Mouse (Mus musculus): ENCODE measurements around the gene Irgc1. TPM values are rescaled to one million over a fixed set of nuclear protein-coding genes. Genes with fewer than 3 reads are reported as not detected.
A peak's percentile ranks its signal among the peaks of the same experiment; 100 is the strongest.

Irgc1 gene
- total and polyA plus RNA-seq, 3 experiments, result not detected

DNA sequence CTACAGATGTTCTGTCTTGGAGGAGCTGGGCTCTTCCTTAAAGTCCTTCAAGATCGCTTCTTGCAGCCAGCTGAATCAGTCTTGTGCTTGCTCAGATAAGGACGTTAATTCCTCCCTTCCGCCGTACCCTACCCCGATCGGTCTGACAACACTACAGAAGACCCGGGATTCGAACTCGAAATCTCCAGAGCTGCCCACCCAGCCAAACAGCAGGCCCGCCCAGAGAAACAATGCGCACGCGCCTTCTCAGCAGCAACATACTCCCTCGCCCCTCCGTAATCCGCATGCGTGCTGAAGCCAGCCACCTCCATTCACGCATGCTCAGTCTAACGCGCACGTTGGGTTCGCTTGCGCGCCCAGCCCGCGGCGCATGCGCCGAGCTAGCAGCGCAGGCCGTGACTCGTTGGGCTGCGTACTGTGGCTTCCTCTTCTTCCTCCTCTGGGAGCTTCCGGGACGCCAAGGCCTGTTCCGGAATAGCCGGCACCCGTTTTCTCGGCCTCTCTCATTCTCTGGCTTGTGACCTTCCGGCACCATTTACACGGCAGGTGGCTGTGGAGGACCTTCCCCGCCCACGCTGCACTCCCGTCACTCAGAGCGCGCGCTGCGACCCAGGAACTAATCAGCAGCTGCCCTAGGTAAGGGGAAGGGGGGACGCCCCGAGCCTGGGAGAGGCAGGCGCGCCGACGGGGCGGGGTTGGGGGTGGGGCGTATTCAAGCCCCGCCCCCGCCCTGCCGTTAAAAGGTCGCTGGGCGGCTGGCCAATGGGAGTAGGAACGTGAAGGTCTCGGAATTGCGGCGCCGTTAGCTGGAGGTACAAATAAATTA, 52.6 kb downstream of the Irgc1 start, which contains the start of gene Smg9:
Gene Smg9 (plus strand): TSS at position 364 of the 826 bp plus-strand sequence.
- Histone ChIP-seq H3K79me2 (ENCODE audit: control insufficient read depth, insufficient read depth, low read length, poor library complexity) (peaks cover 32% of the 10 kb centered on the region), H3K27me3 (ENCODE audit: control insufficient read depth in 1 of 2, insufficient read depth in 2 of 2, low read length in 2 of 2) (no peaks in the 10 kb centered on the region), H3K36me3 (ENCODE audit: control insufficient read depth in 1 of 2, insufficient read depth in 2 of 2, low read length in 2 of 2) (peaks cover 2 to 35% of the 10 kb centered on the region in 2 experiments; a peak in 3 of 4 replicates), H3K9me3 (replicated peaks; ENCODE audit: insufficient read depth, low read length) (no peaks in the 10 kb centered on the region), H3K9ac (ENCODE audit: control insufficient read depth, low read depth, low read length, poor library complexity, severe bottlenecking) (peak within 1 kb of the TSS; percentile 94), H3K27ac (ENCODE audit: control insufficient read depth, low read depth, low read length) (peak within 1 kb of the TSS; percentile 98), H3K4me3 (ENCODE audit: control insufficient read depth in 1 of 2, insufficient read depth in 1 of 2, low read depth in 2 of 2, low read length in 2 of 2) (peak within 1 kb of the TSS; percentile 72 to 82), H3K4me1 (ENCODE audit: control insufficient read depth in 1 of 2, insufficient read depth in 2 of 2, low read length in 2 of 2) (peaks cover 17 to 42% of the 10 kb centered on the region in 2 experiments)
- peak; percentile 99 for DNase-seq (ENCODE audit: low read depth, low spot score)
- TF ChIP-seq NELFE (IDR thresholded peaks at IDR 0.05; ENCODE audit: low read depth, low read length) (peak; percentile 94), TBP (IDR thresholded peaks at IDR 0.05; ENCODE audit: low read depth, low read length) (peak; percentile 95; the same call in 1 of the 2 replicates), SIN3A (IDR thresholded peaks at IDR 0.05; ENCODE audit: low read length) (peak; percentile 78), KAT2A (conservative IDR thresholded peaks at IDR 0.05; ENCODE audit: low read depth, low read length) (peak; percentile 60; the same call in 1 of the 2 replicates), CHD1 (IDR thresholded peaks at IDR 0.05; ENCODE audit: low read depth, low read length) (no peak), SMC3 (IDR thresholded peaks at IDR 0.05; ENCODE audit: low read depth, low read length) (no peak), MYC (IDR thresholded peaks at IDR 0.05; ENCODE audit: low read depth, low read length) (peak; percentile 84), TCF12 (IDR thresholded peaks at IDR 0.05; ENCODE audit: low read depth, low read length) (peak; percentile 43), ELF1 (IDR thresholded peaks at IDR 0.05; ENCODE audit: low read depth, low read length) (peak; percentile 87), EP300 (IDR thresholded peaks at IDR 0.05; ENCODE audit: low read depth in 1 of 2, low read length in 2 of 2) (peak in 1 of 2 experiments; percentile 69; a peak in 2 of 4 replicates), ZNF384 (IDR thresholded peaks at IDR 0.05; ENCODE audit: low read depth, low read length) (no peak), POLR2AphosphoS2 (IDR thresholded peaks at IDR 0.05; ENCODE audit: low read length) (peak; percentile 75), USF1 (IDR thresholded peaks at IDR 0.05; ENCODE audit: low read depth, low read length) (no peak), MXI1 (IDR thresholded peaks at IDR 0.05; ENCODE audit: low read depth, low read length) (peak; percentile 81), ETS1 (IDR thresholded peaks at IDR 0.05; ENCODE audit: low read depth, low read length) (peak; percentile 80), ZKSCAN1 (IDR thresholded peaks at IDR 0.05; ENCODE audit: low read depth, low read length) (no peak), ZC3H11A (IDR thresholded peaks at IDR 0.05; ENCODE audit: low read depth, low read length) (no peak), GABPA (IDR thresholded peaks at IDR 0.05; ENCODE audit: low read depth, low read length) (no peak), CHD2 (IDR thresholded peaks at IDR 0.05; ENCODE audit: low read length) (no peak), MAX (IDR thresholded peaks at IDR 0.05; ENCODE audit: low read length) (peak; percentile 85), RAD21 (IDR thresholded peaks at IDR 0.05; ENCODE audit: low read depth, low read length) (no peak), BHLHE40 (IDR thresholded peaks at IDR 0.05; ENCODE audit: borderline replicate concordance, low read depth, low read length) (0 out of 2 replicates have a peak, but pooled peaks have one; percentile 11), HCFC1 (IDR thresholded peaks at IDR 0.05; ENCODE audit: low read depth, low read length) (peak; percentile 84), CTCF (IDR thresholded peaks at IDR 0.05 in 2 of 3, conservative IDR thresholded peaks at IDR 0.05 in 1 of 3; ENCODE audit: control insufficient read depth in 1 of 3, insufficient read depth in 1 of 3, low read depth in 2 of 3, low read length in 3 of 3, poor library complexity in 1 of 3, severe bottlenecking in 1 of 3) (no peak), POLR2A (IDR thresholded peaks at IDR 0.05; ENCODE audit: control insufficient read depth in 1 of 2, insufficient read depth in 1 of 2, low read depth in 1 of 2, low read length in 2 of 2, poor library complexity in 1 of 2) (peak; percentile 65 to 90; a peak in 3 of 4 replicates), JUND (IDR thresholded peaks at IDR 0.05; ENCODE audit: low read depth, low read length) (no peak), GATA1 (IDR thresholded peaks at IDR 0.05; ENCODE audit: low read depth, low read length) (peak; percentile 69), E2F4 (IDR thresholded peaks at IDR 0.05; ENCODE audit: borderline replicate concordance, low read depth, low read length) (peak; percentile 90; the same call in 1 of the 2 replicates), TAL1 (IDR thresholded peaks at IDR 0.05; ENCODE audit: low read length) (peak; percentile 66), USF2 (IDR thresholded peaks at IDR 0.05; ENCODE audit: borderline replicate concordance in 1 of 2, insufficient read depth in 1 of 2, low read depth in 1 of 2, low read length in 2 of 2) (no peak), RCOR1 (IDR thresholded peaks at IDR 0.05; ENCODE audit: low read depth, low read length) (no peak), NRF1 (IDR thresholded peaks at IDR 0.05; ENCODE audit: insufficient read depth, low read depth, low read length, poor library complexity, severe bottlenecking) (peak; percentile 91), POLR2AphosphoS5 (IDR thresholded peaks at IDR 0.05; ENCODE audit: borderline replicate concordance, low read depth, low read length) (no peak; the same call in 1 of the 2 replicates), MEF2A (IDR thresholded peaks at IDR 0.05; ENCODE audit: extremely low read depth, insufficient replicate concordance, low read depth, low read length, poor library complexity, severe bottlenecking) (no peak), MYB (IDR thresholded peaks at IDR 0.05; ENCODE audit: low read depth, low read length) (0 out of 2 replicates have a peak, but pooled peaks have one; percentile 32)

Data from MEL (cell line).